Comparison of ENCODE assay signal across 7 mouse cellular contexts in genomic region chr11:54998284-54998683, GRCm38 (mm10). TPM values are rescaled to one million over a fixed set of nuclear protein-coding genes. Genes with fewer than 3 reads are reported as not detected.
A peak's percentile ranks its signal among the peaks of the same experiment; 100 is the strongest.
DNase-seq lines count a peak whose midpoint lies in the region; ATAC-seq and TF ChIP-seq lines count a peak whose summit lies in the region.

No protein-coding gene starts in this region.

- in situ Hi-C loops in Patski (cut with MboI; ENCODE audit: low pct_unique_long_range_greater_than_20kb): loop anchor here (5.0 kb wide), 1 partner anchor 89 kb away; no protein-coding TSS in a partner anchor

- H3K4me2 ChIP-seq in hindbrain, embryonic 15.5 days: no peak overlapping the region

- H3K27ac ChIP-seq in hindbrain, embryonic 15.5 days (replicated peaks): no peak overlapping the region

- no peaks in the 10 kb centered on the region for H3K4me1 ChIP-seq in hindbrain, embryonic 15.5 days (replicated peaks)
- peaks cover 16% of the 10 kb centered on the region for H3K4me1 ChIP-seq in megakaryocyte, embryonic 14.5 days

- no peak for ATAC-seq in Patski
- ATAC-seq in hindbrain, embryonic 15.5 days (ENCODE audit: low FRiP score, low read depth): peak; percentile 72; the same call in 1 of the 2 replicates

- peak; percentile 92 for TF ChIP-seq CTCF in Patski (IDR thresholded peaks at IDR 0.05)

- no peak overlapping the region for H3K4me3 ChIP-seq in hindbrain, embryonic 15.5 days
- peak overlapping the region; percentile 59 for H3K4me3 ChIP-seq in megakaryocyte, embryonic 14.5 days (replicated peaks)

- POLR2A ChIA-PET in Patski (lab: Charles Lee): interaction anchor here (1.1 to 1.4 kb wide), 2 partner anchors 30 to 34 kb away, joined by 3 to 4 read pairs; no protein-coding TSS in a partner anchor

- 4% methylated on average over 12 of the region's 12 CpGs for WGBS in hindbrain, embryonic 15.5 days

- H3K27me3 ChIP-seq in Patski: no peaks in the 10 kb centered on the region
- no peaks in the 10 kb centered on the region for H3K27me3 ChIP-seq in hindbrain, embryonic 15.5 days
- H3K27me3 ChIP-seq in megakaryocyte, embryonic 14.5 days (replicated peaks): peaks cover 54% of the 10 kb centered on the region

- H3K36me3 ChIP-seq in hindbrain, embryonic 15.5 days: peaks cover 17% of the 10 kb centered on the region
- peaks cover 8% of the 10 kb centered on the region for H3K36me3 ChIP-seq in megakaryocyte, embryonic 14.5 days (replicated peaks; ENCODE audit: low read length)

- CTCF ChIA-PET in Patski (lab: Charles Lee): interaction anchor here (1.5 kb wide), 1 partner anchor 12 kb away, joined by 3 read pairs; no protein-coding TSS in a partner anchor

- H3K9ac ChIP-seq in hindbrain, embryonic 15.5 days: no peak overlapping the region

- no peak for DNase-seq in Patski (ENCODE audit: low read depth, low spot score)
- DNase-seq in cerebellum, adult 9-10 months: peak; percentile 71
- DNase-seq in gastrocnemius, adult 18-20 months (ENCODE audit: low spot score): peak; percentile 50
- peak; percentile 41 to 57 for DNase-seq in layer of hippocampus, postnatal 36 days
- peak; percentile 55 for DNase-seq in right cerebral cortex, postnatal 14 days

- H3K9me3 ChIP-seq in hindbrain, embryonic 15.5 days: no peaks in the 10 kb centered on the region
- H3K9me3 ChIP-seq in megakaryocyte, embryonic 14.5 days: peaks cover 8% of the 10 kb centered on the region

RNA-seq across cellular contexts. Expression of gene Anxa6, which starts 35.0 kb away (rescaled TPM):
- polyA plus RNA-seq in Patski (2021): 333 TPM
- total RNA-seq in gastrocnemius, adult 18-20 months (2021): 100 to 1,000 TPM; 169 to 174 TPM
- polyA plus RNA-seq in hindbrain, embryonic 15.5 days (2015; fragmentation: Nextera tagmentation; extraction: Ambion mirVana): 58.4 and 67.8 TPM in 2 replicates
- 10 to 100 TPM; 95.8 to 96.4 TPM for total RNA-seq in layer of hippocampus, postnatal 36 days (2021)
- polyA plus RNA-seq in megakaryocyte, embryonic 14.5 days (2012; ENCODE audit: insufficient read depth, low replicate concordance): 0.90 and 18.9 TPM in 2 replicates

RNA-seq across cellular contexts. Expression of gene Tnip1, which starts 35.6 kb away (rescaled TPM):
- polyA plus RNA-seq in Patski (2021): 53.2 TPM
- 10 to 100 TPM; 35.9 to 36.3 TPM for total RNA-seq in gastrocnemius, adult 18-20 months (2021)
- 16.3 and 18.6 TPM in 2 replicates for polyA plus RNA-seq in hindbrain, embryonic 15.5 days (2015; fragmentation: Nextera tagmentation; extraction: Ambion mirVana)
- 10 to 100 TPM; 34.2 to 36.6 TPM for total RNA-seq in layer of hippocampus, postnatal 36 days (2021)
- polyA plus RNA-seq in megakaryocyte, embryonic 14.5 days (2012; ENCODE audit: insufficient read depth, low replicate concordance): 69.0 and 80.2 TPM in 2 replicates
